Mouse (Mus musculus): ENCODE data around the gene Slit3.
A peak's percentile ranks its signal among the peaks of the same experiment; 100 is the strongest.

Gene Slit3

GRCm38 (mm10) chr11:35415768-35416401 lies 294.9 kb downstream of the Slit3 start:
- no peak for DNase-seq

DNA sequence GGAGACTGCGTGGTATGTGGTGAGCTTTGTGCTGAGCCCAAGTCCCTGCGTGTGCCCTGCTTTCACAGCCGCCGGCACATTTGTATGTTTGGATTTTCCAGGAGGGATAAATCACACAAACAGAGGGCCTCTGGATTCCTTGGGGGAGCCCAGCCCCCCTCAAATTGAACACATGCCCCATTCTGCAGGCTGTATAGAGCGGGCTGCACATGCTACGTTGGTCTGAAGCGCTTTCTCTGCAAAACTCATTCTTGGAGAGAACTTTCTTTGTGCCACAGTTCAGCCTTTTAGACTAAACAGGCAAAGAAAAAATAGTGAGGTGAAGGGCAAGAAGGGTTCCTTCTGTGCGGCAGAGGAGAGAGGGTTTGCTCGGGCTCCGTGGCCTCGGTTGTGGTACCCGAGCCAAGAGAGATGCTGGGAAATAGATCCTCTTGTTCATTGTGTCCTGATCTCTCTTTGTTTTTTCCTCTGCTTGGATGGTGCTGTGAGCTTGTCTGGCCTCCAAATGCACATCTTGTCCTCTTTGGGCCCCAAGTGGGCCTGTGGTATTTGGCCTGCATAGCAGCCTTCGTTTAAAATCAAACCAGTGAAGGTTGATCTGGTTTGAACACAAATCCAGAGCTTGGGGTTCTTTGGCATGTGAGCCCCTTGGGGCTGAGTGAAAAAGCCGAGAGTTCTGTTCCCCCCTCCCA lies 295.5 kb downstream of the Slit3 start:
- no peak for DNase-seq

DNA sequence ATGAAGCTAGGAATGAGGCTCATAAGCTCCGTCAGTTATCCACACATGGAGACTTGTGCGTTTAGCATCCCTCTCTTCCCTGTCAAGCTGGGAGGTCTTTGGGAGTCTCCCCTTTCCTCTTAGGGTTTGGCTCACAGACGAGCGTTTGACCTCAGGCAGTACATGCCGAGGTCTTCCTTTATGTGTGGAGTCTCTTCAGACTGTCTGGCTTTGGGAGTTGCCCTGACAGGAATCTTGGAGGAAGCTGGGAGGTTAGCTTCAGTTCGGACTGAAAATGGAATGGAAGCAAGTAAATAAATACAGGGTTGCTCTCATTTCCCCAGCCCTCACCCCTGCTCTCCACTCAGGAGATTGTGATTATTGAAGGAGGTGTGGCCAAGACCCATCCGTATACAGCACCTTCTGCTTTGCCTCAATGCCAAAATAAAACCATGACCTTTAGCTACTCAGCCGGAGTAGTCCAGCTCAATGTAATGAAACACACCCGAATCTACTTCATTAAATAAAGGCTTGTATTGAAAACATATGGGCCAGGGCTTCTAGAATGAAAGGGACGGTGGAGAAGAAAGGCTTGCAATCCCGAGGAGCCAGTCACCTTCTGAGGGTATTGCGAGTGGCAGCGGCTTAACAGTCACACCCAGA lies 297.0 kb downstream of the Slit3 start:
- no peak for DNase-seq

DNA sequence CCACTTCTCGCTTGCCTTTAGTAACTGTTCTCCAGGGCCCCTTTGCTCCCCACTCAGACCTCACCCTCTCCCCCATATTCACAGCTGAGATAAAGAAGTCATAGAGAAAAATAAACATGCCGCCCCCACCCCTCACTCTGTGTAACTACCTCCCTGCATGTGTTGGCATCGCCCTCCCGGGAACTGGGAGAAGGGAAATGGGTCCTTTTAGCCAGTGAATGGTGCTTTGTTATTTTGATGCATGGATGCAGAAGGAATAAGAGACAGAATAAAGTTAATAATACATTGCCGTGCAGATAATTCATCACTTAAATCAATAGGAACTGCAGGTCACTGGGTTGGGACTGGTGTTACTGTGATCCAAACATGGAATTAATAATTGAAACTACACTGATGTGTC lies 298.0 kb downstream of the Slit3 start:
- no peak for DNase-seq

GRCm38 (mm10) chr11:35421728-35422127 lies 300.7 kb downstream of the Slit3 start:
- DNase-seq: no peak

- no peak for DNase-seq
These were observed 307.0 kb downstream of the Slit3 start for GRCm38 (mm10) chr11:35428036-35428435.

- DNase-seq: no peak
These were observed 310.1 kb downstream of the Slit3 start for GRCm38 (mm10) chr11:35431130-35431529.

DNA sequence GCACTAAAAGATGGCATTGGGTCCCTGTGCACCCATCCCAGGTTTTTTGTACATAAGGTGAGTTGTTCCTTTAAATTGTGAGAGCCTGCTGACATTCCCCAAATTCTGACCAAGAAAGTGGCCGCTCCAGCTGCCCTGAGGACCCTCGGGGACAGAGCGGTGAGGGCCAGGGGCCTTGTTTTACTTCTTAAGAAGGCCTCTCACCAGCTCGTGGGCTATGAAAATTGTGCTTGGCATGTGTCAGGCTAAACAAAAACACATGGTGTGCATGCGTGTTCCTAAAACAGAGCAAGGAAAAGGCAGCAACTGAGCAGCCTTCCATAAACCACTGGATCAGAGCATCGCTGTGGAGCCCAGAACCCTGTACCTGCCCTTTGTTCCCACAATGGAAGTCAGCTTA lies 316.5 kb downstream of the Slit3 start:
- no peak for DNase-seq

- no peak for DNase-seq
These were observed 319.2 kb downstream of the Slit3 start for GRCm38 (mm10) chr11:35440186-35440585.

- DNase-seq: no peak
These were observed 323.6 kb downstream of the Slit3 start for GRCm38 (mm10) chr11:35444489-35445100.

DNA sequence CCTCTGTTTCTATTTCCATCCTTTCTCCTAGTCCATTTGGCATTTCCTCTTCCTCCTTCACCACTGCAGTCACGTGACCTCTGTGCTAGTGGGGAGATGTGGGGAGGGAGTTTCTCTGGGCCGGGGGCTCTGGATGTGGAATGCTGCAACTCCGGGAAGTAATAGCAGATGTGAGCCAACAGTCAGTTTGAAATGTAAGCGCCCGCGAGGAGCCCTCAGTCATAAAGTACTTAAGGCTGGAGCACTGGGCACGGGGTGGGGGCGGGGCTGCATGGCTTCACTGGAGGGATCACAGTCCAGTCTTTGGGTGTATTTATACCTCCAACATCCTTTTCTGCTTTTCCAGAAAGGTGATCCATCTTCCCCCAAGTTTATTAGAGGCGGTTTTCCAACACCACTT lies 326.9 kb downstream of the Slit3 start:
- no peak for DNase-seq

- no peak for DNase-seq
These were observed 328.2 kb downstream of the Slit3 start for GRCm38 (mm10) chr11:35449199-35449598.

- peak; percentile 80 for DNase-seq
These were observed 330.6 kb downstream of the Slit3 start for GRCm38 (mm10) chr11:35451636-35452035.

GRCm38 (mm10) chr11:35452413-35452812 lies 331.4 kb downstream of the Slit3 start:
- peak; percentile 37 for DNase-seq

DNA sequence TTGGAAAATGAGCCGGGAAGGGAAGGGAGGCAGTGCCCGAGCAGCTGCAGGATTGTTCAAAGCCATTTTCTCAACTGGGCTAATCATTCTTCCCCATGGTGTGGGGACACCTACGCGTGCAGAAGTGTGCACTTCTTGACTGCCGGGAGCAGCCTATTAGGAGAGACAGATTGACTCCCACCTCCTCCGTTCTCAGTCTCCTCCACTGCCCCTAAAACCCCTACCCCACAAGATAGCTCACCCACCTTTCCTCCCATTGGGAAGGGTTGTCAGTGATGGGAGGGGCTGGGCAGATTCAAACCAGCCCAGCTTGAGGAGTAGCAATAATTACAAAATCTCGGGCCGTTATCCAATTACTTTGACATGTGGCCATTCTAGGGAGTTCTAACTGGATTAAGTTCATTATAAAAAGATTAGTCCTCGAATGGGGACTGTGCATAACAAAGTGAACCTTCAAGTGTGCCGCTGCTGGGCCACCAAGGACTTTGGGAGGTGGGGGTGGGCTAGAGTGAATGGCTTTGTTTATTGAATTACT lies 333.2 kb downstream of the Slit3 start:
- no peak for DNase-seq

- no peak for DNase-seq
These were observed 333.8 kb downstream of the Slit3 start for GRCm38 (mm10) chr11:35454781-35455180.

- DNase-seq: no peak
These were observed 337.0 kb downstream of the Slit3 start for GRCm38 (mm10) chr11:35458068-35458467.

DNA sequence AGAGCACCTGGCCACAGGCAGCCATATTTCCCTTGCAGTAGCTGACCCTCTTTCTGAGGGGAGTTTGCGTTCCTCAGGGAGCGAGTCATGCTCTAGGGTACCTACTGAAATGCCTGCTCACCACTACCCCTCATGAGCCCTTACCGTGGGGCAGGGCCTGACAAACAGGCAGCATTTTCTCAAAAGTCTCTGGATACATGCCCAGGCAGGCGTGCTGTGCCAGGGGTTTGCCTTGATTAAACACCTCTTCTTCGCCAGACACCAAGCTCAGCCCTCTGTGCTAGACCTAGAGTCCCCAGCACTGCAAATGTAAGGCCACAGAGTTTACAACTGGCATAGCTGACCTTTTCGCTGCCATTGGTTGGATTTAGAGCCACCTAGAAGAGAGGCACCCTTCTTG lies 345.7 kb downstream of the Slit3 start:
- no peak for DNase-seq

DNA sequence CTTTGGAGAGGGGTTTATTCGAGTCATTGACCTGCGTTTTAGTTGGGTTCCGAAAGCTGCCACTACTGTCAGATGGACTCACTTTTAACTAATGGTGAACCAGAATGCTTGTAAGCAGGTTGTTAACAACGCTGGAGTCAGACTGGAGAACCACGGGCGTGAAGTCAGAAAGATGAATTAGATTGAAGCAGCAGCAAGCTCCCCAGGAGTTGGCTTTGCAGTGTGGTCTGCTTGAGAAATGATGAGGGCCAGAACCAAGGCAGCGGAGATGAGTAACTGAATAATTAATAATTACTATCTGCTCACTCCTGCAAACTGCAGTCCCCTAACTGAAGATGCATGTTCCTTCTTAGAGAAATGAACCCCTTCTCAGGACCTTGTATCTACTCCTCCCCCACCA lies 347.8 kb downstream of the Slit3 start:
- DNase-seq: no peak

DNA sequence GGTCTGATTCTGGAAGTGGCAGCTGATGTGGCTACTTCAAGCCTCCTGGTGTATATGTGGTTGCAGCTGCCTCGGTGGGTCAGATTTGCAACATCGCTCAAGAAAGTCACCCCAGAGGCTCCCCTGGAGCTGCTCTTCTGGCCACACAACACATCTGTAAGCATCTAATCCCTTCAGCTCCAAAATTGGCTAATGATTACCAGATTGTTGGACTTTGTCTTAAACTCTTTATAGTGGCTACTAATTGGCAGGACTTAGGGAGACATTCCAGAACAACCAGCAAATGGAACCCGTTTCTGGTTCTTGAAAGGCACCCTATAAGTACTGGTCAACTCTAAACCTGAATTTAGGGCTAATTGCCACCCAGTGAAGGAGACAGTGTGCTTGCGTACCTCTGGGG lies 348.9 kb downstream of the Slit3 start:
- no peak for DNase-seq

DNA sequence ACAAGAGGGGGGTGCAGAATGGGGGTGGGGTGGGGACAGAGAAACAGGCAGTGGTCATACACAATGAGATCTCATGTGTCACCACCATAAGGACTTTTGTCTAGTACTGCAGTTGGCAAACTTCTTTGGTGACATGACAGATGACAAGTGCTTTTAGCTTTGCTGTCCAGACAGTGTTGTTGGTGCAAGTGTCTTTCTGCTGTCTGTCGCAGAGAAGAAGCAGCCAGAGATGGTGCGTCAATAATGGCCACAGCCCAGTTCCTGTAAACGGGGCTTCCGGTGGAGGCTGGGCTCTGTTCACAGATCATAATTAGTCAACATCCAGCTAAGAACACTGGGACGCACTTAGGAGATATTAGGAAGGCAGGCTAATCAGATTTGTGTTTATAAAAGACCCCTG lies 349.8 kb downstream of the Slit3 start:
- DNase-seq: no peak

- DNase-seq: no peak
These were observed 352.0 kb downstream of the Slit3 start for GRCm38 (mm10) chr11:35472842-35473616.

DNA sequence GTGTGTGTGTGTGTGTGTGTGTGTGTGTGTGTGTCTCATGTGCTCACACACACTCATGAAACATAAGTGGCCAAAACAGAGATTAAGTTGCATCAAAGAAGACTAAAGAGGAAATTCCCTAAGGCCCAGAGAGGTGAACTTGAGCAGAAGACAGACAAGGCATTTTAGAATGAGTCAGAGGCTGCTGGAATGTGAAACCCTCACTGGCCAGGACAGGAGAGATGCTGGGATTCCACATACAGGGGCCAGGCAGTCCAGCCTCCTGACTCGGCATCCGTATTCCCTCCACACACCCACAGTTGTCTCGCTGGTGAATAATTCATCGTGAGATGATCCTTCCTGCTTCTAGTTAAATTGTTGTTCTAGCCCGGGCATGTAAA lies 352.6 kb downstream of the Slit3 start:
- DNase-seq: no peak

Measured in thymus, postnatal 4 days (tissue).